Mouse (Mus musculus) heart, postnatal 25 days (tissue): ENCODE data around the gene BC025446. TPM values are rescaled to one million over a fixed set of nuclear protein-coding genes. Genes with fewer than 3 reads are reported as not detected.
"Not testable (repeated sequence)": the region's sequence is repeated elsewhere in the genome, so short reads cannot be mapped to it uniquely, and the experiment has no call there.

Experiments used
- DNase-seq: peaks from one replicate; pipeline ENCODE4 v3.0.0; 2022; ENCODE audit warnings: low spot score
- intact Hi-C: fragments of 180-260 bp; cut with DNase I; formaldehyde crosslinking; loops from one replicate; pipeline ENCODE4 v1.15.1; 2025
- total RNA-seq, 2 experiments: library from RNA; stranded (reverse); gene quantifications; 2 replicates each; pipeline ENCODE4 v1.2.3; 2021

Gene BC025446
- total RNA-seq, result not detected

- DNase-seq, result no peak
- intact Hi-C loops, result no loop called here
Observed at GRCm38 (mm10) chr15:75215778-75216691, at the start of gene BC025446. Gene BC025446, plus strand, starts transcription at chr15:75216376.

GRCm38 (mm10) chr15:75175506-75175905 is 40.7 kb upstream of the BC025446 start:
- intact Hi-C loops, result no loop called here
- DNase-seq, result no peak

- DNase-seq, result no peak
- intact Hi-C loops, result loop anchor here (5.0 to 10.0 kb wide), 2 partner anchors 289 to 421 kb away; partner anchors contain the start of gene 2010109I03Rik
Observed at GRCm38 (mm10) chr15:75186291-75186690, 29.9 kb upstream of the BC025446 start.

GRCm38 (mm10) chr15:75189116-75189515 is 27.1 kb upstream of the BC025446 start:
- intact Hi-C loops, result loop anchor here (5.0 to 10.0 kb wide), 2 partner anchors 292 to 424 kb away; partner anchors contain the start of gene 2010109I03Rik

GRCm38 (mm10) chr15:75190560-75190959 is 25.6 kb upstream of the BC025446 start:
- intact Hi-C loops, DNase-seq: not testable (repeated sequence)

More at GRCm38 (mm10) chr15:75189116-75189515, 27.1 kb upstream of the BC025446 start:
- no peak for DNase-seq

- intact Hi-C loops, result no loop called here
- no peak for DNase-seq
Observed at GRCm38 (mm10) chr15:75216831-75217230, 655 bp downstream of the BC025446 start.

- no peak for DNase-seq
- intact Hi-C loops, result no loop called here
Observed at GRCm38 (mm10) chr15:75221942-75222341, 5.8 kb downstream of the BC025446 start.

GRCm38 (mm10) chr15:75237736-75238288 is 21.6 kb downstream of the BC025446 start:
- no peak for DNase-seq

GRCm38 (mm10) chr15:75240558-75240957 is 24.4 kb downstream of the BC025446 start:
- intact Hi-C loops, result no loop called here
- DNase-seq, result no peak

More at GRCm38 (mm10) chr15:75237736-75238288, 21.6 kb downstream of the BC025446 start:
- intact Hi-C loops, result no loop called here

- intact Hi-C loops, result no loop called here
- DNase-seq, result no peak
Observed at GRCm38 (mm10) chr15:75242756-75243640, 26.8 kb downstream of the BC025446 start.

GRCm38 (mm10) chr15:75254671-75255070 is 38.5 kb downstream of the BC025446 start:
- intact Hi-C loops, result no loop called here
- no peak for DNase-seq

- intact Hi-C loops, result no loop called here
- DNase-seq, result no peak
Observed at GRCm38 (mm10) chr15:75265863-75266262, 49.7 kb downstream of the BC025446 start.

- intact Hi-C loops, result no loop called here
- DNase-seq, result no peak
Observed at GRCm38 (mm10) chr15:75266626-75267025, 50.5 kb downstream of the BC025446 start.

GRCm38 (mm10) chr15:75268121-75268520 is 51.9 kb downstream of the BC025446 start, which contains the start of gene Ly6f:
Gene Ly6f, plus strand, starts transcription at chr15:75268421.
- intact Hi-C loops, result no loop called here
- no peak for DNase-seq

- no peak for DNase-seq
- intact Hi-C loops, result no loop called here
Observed at GRCm38 (mm10) chr15:75268916-75269829, 53.0 kb downstream of the BC025446 start.

GRCm38 (mm10) chr15:75270169-75270568 is 54.0 kb downstream of the BC025446 start:
- DNase-seq, result no peak
- intact Hi-C loops, result no loop called here

GRCm38 (mm10) chr15:75270691-75271362 is 54.7 kb downstream of the BC025446 start:
- intact Hi-C loops, result no loop called here
- DNase-seq, result no peak

GRCm38 (mm10) chr15:75271426-75271825 is 55.2 kb downstream of the BC025446 start:
- no peak for DNase-seq
- intact Hi-C loops, result no loop called here
